Mouse (Mus musculus): ENCODE data around the gene Apoh.

Apoh gene

GRCm38 (mm10) chr11:108333583-108334379, 9.4 kb upstream of the Apoh start:
- DNase-seq (ENCODE audit: low spot score in 2 of 2): no peak

DNA sequence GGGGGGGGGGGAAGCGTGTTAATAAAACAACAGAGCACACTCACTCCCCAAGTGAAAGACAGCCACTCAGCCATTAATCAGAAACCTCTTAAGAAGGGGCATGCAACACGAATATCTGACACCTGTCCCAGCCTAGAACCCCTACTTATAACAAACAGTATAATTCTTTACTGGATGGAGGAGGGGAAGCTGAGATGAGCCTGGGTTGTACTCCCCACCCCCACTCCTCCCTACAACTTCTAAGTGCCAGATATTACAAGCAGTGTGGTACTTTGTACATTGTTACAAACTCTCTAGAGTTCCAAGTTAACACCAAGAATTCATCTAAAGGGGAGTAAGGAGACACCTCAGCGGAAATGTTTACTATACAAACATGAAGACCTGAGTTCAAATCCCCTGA, 8.5 kb upstream of the Apoh start:
- DNase-seq (ENCODE audit: low spot score in 2 of 2): no peak

GRCm38 (mm10) chr11:108335536-108335935, 7.6 kb upstream of the Apoh start:
- no peak for DNase-seq (ENCODE audit: low spot score in 2 of 2)

DNA sequence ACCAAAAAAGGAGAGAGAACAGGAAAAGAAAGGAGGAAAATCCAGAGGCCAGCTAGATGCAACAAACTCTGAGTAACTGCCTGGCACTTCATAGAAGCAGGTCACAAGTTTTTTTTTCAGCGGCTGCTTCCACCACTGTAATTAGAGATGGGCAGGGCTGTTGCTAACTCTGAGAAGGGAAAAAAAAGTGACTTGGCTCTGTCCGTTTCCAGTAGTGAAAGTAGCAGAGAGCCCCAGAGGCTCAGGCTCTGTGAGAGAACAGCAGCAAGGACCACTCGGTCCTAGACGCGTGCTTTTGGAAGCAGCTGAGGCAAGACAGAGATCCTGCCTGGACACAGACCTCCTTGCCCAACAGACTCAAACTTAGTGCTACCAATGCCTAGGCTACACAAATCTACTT, 6.7 kb upstream of the Apoh start:
- peak; percentile 28 to 29 for DNase-seq (ENCODE audit: low spot score in 2 of 2)

- DNase-seq (ENCODE audit: low spot score in 2 of 2): no peak
These were observed 2.9 kb upstream of the Apoh start for GRCm38 (mm10) chr11:108340293-108340692.

- DNase-seq (ENCODE audit: low spot score in 2 of 2): no peak
These were observed 1.4 kb upstream of the Apoh start for GRCm38 (mm10) chr11:108341783-108342182.

DNA sequence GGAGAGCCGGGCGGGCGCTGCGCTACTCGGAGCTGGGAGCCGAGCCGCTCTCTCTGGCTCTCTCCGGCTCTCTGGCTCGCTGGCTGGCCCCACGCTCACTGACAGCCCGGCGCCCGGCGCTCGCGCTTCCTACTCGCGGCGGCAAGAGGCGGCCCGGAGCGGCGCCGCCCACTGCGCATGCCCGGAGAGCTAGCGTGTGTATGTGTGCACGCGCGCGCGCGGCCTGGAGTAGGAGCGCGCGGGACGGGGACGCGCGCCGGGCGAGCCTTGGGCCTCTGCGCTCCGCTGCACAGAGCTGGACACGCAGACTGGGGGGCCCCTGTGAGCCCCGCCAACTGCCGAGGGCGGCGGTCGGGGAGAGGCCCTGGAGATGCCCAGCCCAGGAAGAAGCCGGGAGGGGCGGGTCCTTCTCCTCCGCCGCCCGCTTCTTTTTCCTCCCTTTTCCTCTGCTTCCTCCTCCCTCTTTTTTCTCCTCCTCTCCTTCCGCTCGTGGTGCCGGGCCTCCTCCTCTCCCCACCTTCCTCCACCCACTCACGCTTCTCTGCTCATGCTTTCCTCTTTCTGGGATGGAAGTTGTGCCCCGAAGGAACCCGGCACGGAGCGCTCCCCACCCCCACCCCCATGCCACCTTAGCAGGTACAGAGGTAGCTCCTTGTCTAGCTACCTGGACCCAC, 772 bp downstream of the Apoh start, which contains the start of gene Prkca:
Gene Prkca, minus strand, starts transcription at position 140 of the 674 bp plus-strand sequence.
- DNase-seq (ENCODE audit: low spot score in 2 of 2): peak; percentile 92

DNA sequence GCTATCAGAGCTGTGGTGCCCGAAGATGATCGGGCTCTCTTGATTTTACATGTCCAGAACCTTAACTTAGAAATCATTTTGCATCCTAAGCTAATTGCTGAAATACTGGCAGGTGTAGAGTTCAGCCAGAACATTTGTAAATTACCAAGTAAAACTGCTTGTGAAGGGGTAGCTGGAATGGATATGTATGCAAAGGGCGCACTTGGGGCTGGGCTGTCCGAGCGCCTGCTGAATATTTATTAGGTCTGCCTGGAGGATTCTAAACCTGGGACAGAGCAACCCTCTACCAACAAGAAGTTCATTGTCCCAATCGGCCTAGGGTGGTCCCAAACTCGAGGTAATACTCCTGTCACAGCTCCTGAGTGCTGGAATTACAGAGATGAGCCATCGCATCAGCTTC, 1.6 kb downstream of the Apoh start:
- DNase-seq (ENCODE audit: low spot score in 2 of 2): no peak

- no peak for DNase-seq (ENCODE audit: low spot score in 2 of 2)
These were observed 2.2 kb downstream of the Apoh start for GRCm38 (mm10) chr11:108345321-108345720.

- DNase-seq (ENCODE audit: low spot score in 2 of 2): no peak
These were observed 7.6 kb downstream of the Apoh start for GRCm38 (mm10) chr11:108350799-108351198.

GRCm38 (mm10) chr11:108352842-108353388, 9.8 kb downstream of the Apoh start:
- DNase-seq (ENCODE audit: low spot score in 2 of 2): no peak

DNA sequence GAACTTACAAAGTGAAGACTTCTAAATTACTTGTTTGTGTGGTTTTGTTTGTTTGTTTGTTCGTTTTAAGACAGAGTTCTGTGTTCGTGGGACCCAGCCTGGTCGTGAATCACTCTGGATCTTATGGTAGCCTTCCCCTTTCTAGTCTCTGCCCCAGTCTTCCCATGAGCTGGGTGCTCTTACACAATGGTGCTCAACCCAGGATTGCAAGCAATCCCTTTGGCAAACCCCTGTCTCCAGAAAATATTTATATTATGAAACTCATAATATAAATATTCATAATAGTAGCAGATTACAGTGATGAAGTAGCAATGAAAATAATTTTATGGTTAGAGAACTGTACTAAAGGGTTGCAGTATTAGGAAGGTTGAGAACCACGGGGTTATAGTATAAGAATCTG, 12.9 kb downstream of the Apoh start:
- no peak for DNase-seq (ENCODE audit: low spot score in 2 of 2)

DNA sequence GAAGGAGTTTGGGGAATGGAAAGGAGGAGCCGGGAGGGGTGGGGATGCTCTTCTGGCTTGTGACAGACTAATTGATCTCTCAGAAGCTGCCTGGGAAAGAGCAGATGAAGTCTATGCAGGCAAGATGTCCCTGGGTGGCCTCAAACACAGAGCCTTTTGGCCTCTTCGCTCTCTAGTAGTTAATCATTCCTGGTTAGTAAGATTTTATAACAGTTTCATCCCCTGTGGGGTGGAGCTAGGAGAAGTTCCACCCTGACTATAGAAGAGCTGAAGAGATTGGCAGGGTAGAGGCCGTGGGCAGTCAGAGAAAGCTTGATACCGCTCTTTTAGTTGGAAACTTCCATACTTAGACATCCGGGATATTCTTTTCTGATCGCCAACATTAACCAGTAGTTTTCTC, 15.8 kb downstream of the Apoh start:
- DNase-seq (ENCODE audit: low spot score in 2 of 2): no peak

DNA sequence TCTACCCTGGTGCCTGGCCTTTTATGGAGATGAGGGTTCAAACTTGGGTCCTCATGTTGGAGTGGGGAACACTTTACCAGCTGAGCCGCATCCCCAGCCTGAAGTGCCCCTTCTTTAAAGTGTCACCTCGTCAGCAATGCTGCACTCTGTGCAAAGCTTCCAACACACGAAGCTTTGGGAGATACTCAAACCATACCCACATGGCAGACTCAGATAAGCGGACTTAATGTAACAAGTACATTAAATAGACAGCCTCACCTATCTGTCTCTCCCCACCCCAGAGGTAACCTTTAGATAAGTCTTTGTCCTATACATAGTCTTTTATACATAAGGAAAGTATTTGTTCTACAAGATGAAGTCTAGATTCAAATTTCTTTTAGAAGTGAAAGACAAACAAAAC, 17.8 kb downstream of the Apoh start:
- no peak for DNase-seq (ENCODE audit: low spot score in 2 of 2)

GRCm38 (mm10) chr11:108362965-108363364, 19.8 kb downstream of the Apoh start:
- DNase-seq (ENCODE audit: low spot score in 2 of 2): no peak

DNA sequence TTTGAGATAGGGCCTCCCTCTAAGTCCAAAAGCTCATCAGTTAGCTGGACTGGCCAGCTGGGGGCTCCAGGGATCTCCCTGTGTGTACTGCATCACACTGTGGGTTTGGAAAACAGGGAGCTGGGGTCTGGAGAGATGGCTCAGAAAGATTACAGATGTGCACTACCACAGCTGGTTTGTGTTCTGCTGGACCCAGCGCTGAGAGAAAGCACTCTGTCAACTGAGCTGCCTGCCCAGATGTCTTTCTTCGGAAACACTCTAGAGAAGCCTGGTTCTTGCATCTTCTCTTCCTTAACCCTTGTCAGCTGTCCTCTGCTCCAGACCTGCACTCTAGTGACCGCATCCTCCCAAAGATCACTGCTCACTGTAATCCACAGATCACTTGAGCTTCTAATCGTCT, 20.8 kb downstream of the Apoh start:
- DNase-seq (ENCODE audit: low spot score in 2 of 2): no peak

GRCm38 (mm10) chr11:108364945-108365589, 21.9 kb downstream of the Apoh start:
- no peak for DNase-seq (ENCODE audit: low spot score in 2 of 2)

DNA sequence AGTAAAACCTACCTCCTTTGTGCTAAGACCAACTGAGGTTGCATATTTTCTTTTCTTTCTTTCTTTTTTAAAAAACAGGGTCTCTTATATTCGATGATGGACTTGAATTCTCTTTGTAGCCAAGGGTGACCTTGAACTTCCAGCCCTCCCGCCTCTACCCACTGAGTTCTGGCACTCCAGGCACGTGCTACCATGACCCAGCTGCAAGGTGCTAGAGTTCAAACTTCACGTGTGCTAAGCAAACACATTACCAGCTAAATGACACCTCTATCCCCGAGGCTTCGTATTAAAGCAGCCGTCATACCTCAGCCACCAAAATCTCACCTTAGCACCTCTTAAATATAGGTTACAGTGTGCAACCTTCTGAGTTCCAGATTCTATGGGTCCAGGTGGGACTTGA, 22.4 kb downstream of the Apoh start:
- DNase-seq (ENCODE audit: low spot score in 2 of 2): no peak

DNA sequence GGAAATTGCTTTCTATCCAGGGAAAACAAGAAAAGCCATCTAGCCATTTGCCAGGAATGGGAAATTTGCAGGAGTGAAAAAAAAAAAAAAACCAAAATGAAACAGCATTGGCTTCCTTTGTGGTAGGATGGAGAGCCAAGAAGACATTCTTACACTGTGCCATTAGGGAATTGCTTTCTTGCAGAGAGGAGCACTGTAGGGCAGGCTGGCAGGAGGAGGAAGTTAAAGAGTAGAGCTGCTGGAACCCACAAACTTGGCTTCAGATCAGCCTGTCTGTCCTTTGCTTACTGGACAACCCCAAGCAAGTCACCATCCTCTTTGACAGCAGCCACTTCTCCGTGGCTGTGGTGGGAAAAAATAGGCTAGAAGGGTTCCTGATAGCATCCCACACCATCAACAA, 23.9 kb downstream of the Apoh start:
- no peak for DNase-seq (ENCODE audit: low spot score in 2 of 2)

GRCm38 (mm10) chr11:108376815-108377214, 33.7 kb downstream of the Apoh start:
- no peak for DNase-seq (ENCODE audit: low spot score in 2 of 2)

DNA sequence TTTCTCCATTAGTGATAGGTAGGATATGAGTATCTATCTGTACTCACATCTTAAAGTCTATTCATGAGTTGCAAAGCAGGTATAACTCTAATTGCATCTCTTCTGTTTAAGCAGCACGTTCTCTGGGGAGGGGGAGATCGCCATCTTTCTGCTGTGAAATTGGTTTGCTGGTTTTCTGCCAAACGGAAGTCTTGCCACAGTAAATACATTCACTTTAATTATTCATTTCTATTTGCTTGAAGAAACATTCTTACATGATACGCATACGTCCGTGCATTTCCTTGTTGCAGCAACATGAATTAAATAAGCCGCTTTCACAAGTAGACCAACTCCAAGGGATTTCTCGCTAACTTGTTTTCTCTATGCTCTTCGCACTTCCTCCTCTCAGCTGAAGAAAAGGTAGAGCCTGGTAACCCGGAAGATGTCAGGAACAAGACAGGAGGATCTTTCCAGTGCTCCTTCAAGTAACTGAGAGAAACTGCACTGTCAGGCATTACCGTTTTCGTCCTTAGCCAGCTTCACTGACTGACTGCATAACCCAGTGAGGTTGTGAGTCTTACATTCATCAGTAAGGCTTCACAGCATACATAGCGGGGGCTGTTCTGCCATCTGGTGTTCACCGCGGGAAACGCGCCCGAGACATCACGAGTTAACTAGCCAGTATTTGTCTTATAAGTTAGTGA, 34.7 kb downstream of the Apoh start:
- peak; percentile 33 to 63 for DNase-seq (ENCODE audit: low spot score in 2 of 2)

GRCm38 (mm10) chr11:108378363-108378751, 35.2 kb downstream of the Apoh start:
- DNase-seq (ENCODE audit: low spot score in 2 of 2): no peak
